ENCODE assay signal across 8 mouse cellular contexts in the genomic region with DNA sequence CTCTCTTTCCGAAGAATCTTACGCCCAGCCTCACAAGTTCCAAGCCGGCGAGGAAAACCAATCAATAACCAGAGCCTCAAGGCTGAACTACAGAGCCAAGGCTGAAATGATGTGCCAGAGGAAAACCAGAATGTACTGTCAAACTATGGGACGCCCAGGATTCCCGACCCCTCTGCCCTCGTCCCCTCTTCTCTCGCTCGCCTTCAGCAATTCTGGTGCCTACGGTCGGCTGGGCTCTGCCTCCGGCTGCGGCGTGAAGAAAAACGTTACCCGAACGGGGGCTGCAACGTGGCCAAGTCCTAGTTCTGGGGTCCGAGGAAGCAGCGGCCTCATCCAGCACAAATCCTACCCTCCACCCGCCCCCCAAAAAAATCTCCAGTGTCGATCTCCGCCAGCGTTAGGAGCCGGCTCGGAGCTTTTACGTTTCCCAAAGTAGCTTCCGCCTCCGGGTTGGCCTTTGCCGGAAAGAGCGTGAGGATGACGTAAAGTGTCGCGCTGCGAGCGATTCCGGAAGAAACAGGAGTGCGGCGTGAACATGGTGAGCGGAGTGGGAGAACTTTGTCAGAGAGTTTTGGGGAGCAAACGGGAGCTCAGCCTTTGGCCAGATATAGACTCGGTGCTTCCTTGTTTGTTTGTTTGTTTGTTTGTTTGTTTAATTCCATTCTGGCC. TPM values are rescaled to one million over a fixed set of nuclear protein-coding genes. Genes with fewer than 3 reads are reported as not detected.
DNase-seq lines count a peak whose midpoint lies in the region; ATAC-seq and TF ChIP-seq lines count a peak whose summit lies in the region.

TSS of gene Fcf1 (plus strand) at position 470 of the 669 bp plus-strand sequence.
TSS of gene Arel1 (minus strand) at position 473 of the 669 bp plus-strand sequence.

- peak within 1 kb of the TSS; percentile 92 for H3K4me2 ChIP-seq in lung, embryonic 16.5 days (ENCODE audit: low read depth, low read length)

- H3K27me3 ChIP-seq in MEL (ENCODE audit: control insufficient read depth in 1 of 2, insufficient read depth in 2 of 2, low read length in 2 of 2), result no peaks in the 10 kb centered on the region
- no peaks in the 10 kb centered on the region for H3K27me3 ChIP-seq in cerebellum, adult 2 months (ENCODE audit: control insufficient read depth, insufficient read depth, low read length)
- no peaks in the 10 kb centered on the region for H3K27me3 ChIP-seq in lung, embryonic 16.5 days (ENCODE audit: control insufficient read depth, insufficient read depth, low read depth, low read length)

- H3K27ac ChIP-seq in MEL (ENCODE audit: control insufficient read depth, low read depth, low read length), result peak within 1 kb of the TSS; percentile 89
- no peak within 1 kb of the TSS for H3K27ac ChIP-seq in cerebellum, adult 2 months (ENCODE audit: insufficient read depth, low read length)
- peak within 1 kb of the TSS; percentile 46; the same call in 1 of the 2 replicates for H3K27ac ChIP-seq in lung, embryonic 16.5 days (ENCODE audit: low read length)

- no peaks in the 10 kb centered on the region for H3K9me3 ChIP-seq in MEL (replicated peaks; ENCODE audit: insufficient read depth, low read length)
- H3K9me3 ChIP-seq in lung, embryonic 16.5 days (ENCODE audit: control insufficient read depth, low read length), result no peaks in the 10 kb centered on the region

- peaks cover 12 to 17% of the 10 kb centered on the region in 2 experiments for H3K36me3 ChIP-seq in MEL (ENCODE audit: control insufficient read depth in 1 of 2, insufficient read depth in 2 of 2, low read length in 2 of 2)
- peaks cover 16% of the 10 kb centered on the region for H3K36me3 ChIP-seq in lung, embryonic 16.5 days (ENCODE audit: control insufficient read depth, insufficient read depth, low read length)

- DNase-seq in MEL (ENCODE audit: low read depth, low spot score), result peak; percentile 97
- peak; percentile 90 to 91 for DNase-seq in cerebellum, adult 2 months
- peak; percentile 95 for DNase-seq in forelimb bud, embryonic 11.5 days (ENCODE audit: low read depth, low spot score)
- peak; percentile 64 for DNase-seq in layer of hippocampus, adult 9-10 months (ENCODE audit: low spot score)
- DNase-seq in ovary, postnatal 10 days (ENCODE audit: low spot score), result peak; percentile 59
- peak; percentile 73 to 85 for DNase-seq in thymus, postnatal 10 days (ENCODE audit: low spot score in 2 of 2)

- ATAC-seq in hematopoietic stem cell, adult 5-6 weeks (replicated peaks in 1 of 2; ENCODE audit: insufficient read depth in 1 of 2, low FRiP score in 2 of 2, low TSS enrichment in 1 of 2, low read depth in 1 of 2, poor library complexity in 2 of 2, severe bottlenecking in 2 of 2), result peak; percentile 90 to 94
- ATAC-seq in lung, embryonic 16.5 days (ENCODE audit: low read depth), result peak; percentile 88

- peak within 1 kb of the TSS; percentile 87 for H3K9ac ChIP-seq in MEL (ENCODE audit: control insufficient read depth, low read depth, low read length, poor library complexity, severe bottlenecking)
- peak within 1 kb of the TSS; percentile 89 for H3K9ac ChIP-seq in lung, embryonic 16.5 days (ENCODE audit: low read length)

- TF ChIP-seq POLR2A in MEL (IDR thresholded peaks at IDR 0.05; ENCODE audit: control insufficient read depth in 1 of 2, insufficient read depth in 1 of 2, low read depth in 1 of 2, low read length in 2 of 2, poor library complexity in 1 of 2), result peak; percentile 34 to 91; a peak in 3 of 4 replicates
- TF ChIP-seq POLR2A in cerebellum, adult 2 months (IDR thresholded peaks at IDR 0.05; ENCODE audit: borderline replicate concordance, insufficient read depth, low read length), result peak; percentile 62; the same call in 1 of the 2 replicates

- peak within 1 kb of the TSS; percentile 93 to 94 for H3K4me3 ChIP-seq in MEL (ENCODE audit: control insufficient read depth in 1 of 2, insufficient read depth in 1 of 2, low read depth in 2 of 2, low read length in 2 of 2)
- H3K4me3 ChIP-seq in cerebellum, adult 2 months (replicated peaks; ENCODE audit: insufficient read depth, low read depth, low read length), result peak within 1 kb of the TSS; percentile 89
- peak within 1 kb of the TSS; percentile 95 for H3K4me3 ChIP-seq in lung, embryonic 16.5 days (ENCODE audit: low read length)

- TF ChIP-seq EP300 in MEL (IDR thresholded peaks at IDR 0.05; ENCODE audit: low read depth in 1 of 2, low read length in 2 of 2), result peak in 1 of 2 experiments; percentile 23; a peak in 1 of 4 replicates

- peaks cover 36% of the 10 kb centered on the region for H3K79me2 ChIP-seq in MEL (ENCODE audit: control insufficient read depth, insufficient read depth, low read length, poor library complexity)

- peaks cover 2 to 8% of the 10 kb centered on the region in 2 experiments; a peak in 3 of 4 replicates for H3K4me1 ChIP-seq in MEL (ENCODE audit: control insufficient read depth in 1 of 2, insufficient read depth in 2 of 2, low read length in 2 of 2)
- H3K4me1 ChIP-seq in cerebellum, adult 2 months (ENCODE audit: control insufficient read depth, insufficient read depth, low read length), result peaks cover 3% of the 10 kb centered on the region
- H3K4me1 ChIP-seq in lung, embryonic 16.5 days (replicated peaks; ENCODE audit: control insufficient read depth, insufficient read depth, low read length), result peaks cover 16% of the 10 kb centered on the region

- under 1% methylated on average over 42 of the region's 42 CpGs for WGBS in cerebellum, adult 2 months
- under 1% methylated on average over 42 of the region's 42 CpGs for WGBS in lung, embryonic 16.5 days

- no peak for TF ChIP-seq RAD21 in MEL (IDR thresholded peaks at IDR 0.05; ENCODE audit: low read depth, low read length)

- TF ChIP-seq CTCF in MEL (IDR thresholded peaks at IDR 0.05 in 2 of 3, conservative IDR thresholded peaks at IDR 0.05 in 1 of 3; ENCODE audit: control insufficient read depth in 1 of 3, insufficient read depth in 1 of 3, low read depth in 2 of 3, low read length in 3 of 3, poor library complexity in 1 of 3, severe bottlenecking in 1 of 3), result no peak
- no peak for TF ChIP-seq CTCF in cerebellum, adult 2 months (IDR thresholded peaks at IDR 0.05; ENCODE audit: borderline replicate concordance, insufficient read depth, low read depth, low read length)

TF ChIP-seq in MEL, 35 proteins besides CTCF, POLR2A, EP300 and RAD21 (continues in another document):
- TF ChIP-seq ETS1 (IDR thresholded peaks at IDR 0.05; ENCODE audit: low read depth, low read length) (peak; percentile 60; the same call in 1 of the 2 replicates), NRF1 (IDR thresholded peaks at IDR 0.05; ENCODE audit: insufficient read depth, low read depth, low read length, poor library complexity, severe bottlenecking) (no peak), ELF1 (IDR thresholded peaks at IDR 0.05; ENCODE audit: low read depth, low read length) (peak; percentile 99), TAL1 (IDR thresholded peaks at IDR 0.05; ENCODE audit: low read length) (no peak), CHD2 (IDR thresholded peaks at IDR 0.05; ENCODE audit: low read length) (peak; percentile 29; the same call in 1 of the 2 replicates), JUND (IDR thresholded peaks at IDR 0.05; ENCODE audit: low read depth, low read length) (no peak), CHD1 (IDR thresholded peaks at IDR 0.05; ENCODE audit: low read depth, low read length) (peak; percentile 94; the same call in 1 of the 2 replicates), ZNF384 (IDR thresholded peaks at IDR 0.05; ENCODE audit: low read depth, low read length) (peak; percentile 48), MAZ (IDR thresholded peaks at IDR 0.05; ENCODE audit: low read depth, low read length) (peak; percentile 90), TBP (IDR thresholded peaks at IDR 0.05; ENCODE audit: low read depth, low read length) (peak; percentile 86), GATA1 (IDR thresholded peaks at IDR 0.05; ENCODE audit: low read depth, low read length) (no peak), ZKSCAN1 (IDR thresholded peaks at IDR 0.05; ENCODE audit: low read depth, low read length) (no peak), USF2 (IDR thresholded peaks at IDR 0.05; ENCODE audit: borderline replicate concordance in 1 of 2, insufficient read depth in 1 of 2, low read depth in 1 of 2, low read length in 2 of 2) (no peak), RCOR1 (IDR thresholded peaks at IDR 0.05; ENCODE audit: low read depth, low read length) (peak; percentile 40; the same call in 1 of the 2 replicates), TCF12 (IDR thresholded peaks at IDR 0.05; ENCODE audit: low read depth, low read length) (peak; percentile 75), MAX (IDR thresholded peaks at IDR 0.05; ENCODE audit: low read length) (peak; percentile 78), HCFC1 (IDR thresholded peaks at IDR 0.05; ENCODE audit: low read depth, low read length) (peak; percentile 98), SIN3A (IDR thresholded peaks at IDR 0.05; ENCODE audit: low read length) (peak; percentile 99), E2F4 (IDR thresholded peaks at IDR 0.05; ENCODE audit: borderline replicate concordance, low read depth, low read length) (no peak), NELFE (IDR thresholded peaks at IDR 0.05; ENCODE audit: low read depth, low read length) (peak; percentile 86), POLR2AphosphoS2 (IDR thresholded peaks at IDR 0.05; ENCODE audit: low read length) (peak; percentile 84), BHLHE40 (IDR thresholded peaks at IDR 0.05; ENCODE audit: borderline replicate concordance, low read depth, low read length) (no peak), MYB (IDR thresholded peaks at IDR 0.05; ENCODE audit: low read depth, low read length) (peak; percentile 33; the same call in 1 of the 2 replicates), MYC (IDR thresholded peaks at IDR 0.05; ENCODE audit: low read depth, low read length) (peak; percentile 64), MXI1 (IDR thresholded peaks at IDR 0.05; ENCODE audit: low read depth, low read length) (peak; percentile 98)

RNA-seq across cellular contexts. Expression of gene Fcf1, which starts in this region (rescaled TPM):
- 210 and 250 TPM in 2 replicates for total RNA-seq in MEL (2012; rRNA removed)
- 100 to 1,000 TPM in 1 of 2 experiments, not detected in 1; 172 TPM for polyA plus RNA-seq in MEL (2012; ENCODE audit: insufficient read depth in 1 of 2, insufficient read length in 2 of 2, low read depth in 1 of 2, low replicate concordance in 2 of 2, missing spikeins in 1 of 2)
- 84.3 and 88.6 TPM in 2 replicates for polyA plus RNA-seq in cerebellum, adult 2 months (2012; rRNA removed)
- 98.3 and 119 TPM in 2 replicates for total RNA-seq in hematopoietic stem cell, adult 5-6 weeks (2017)
- polyA plus RNA-seq in lung, embryonic 16.5 days (2015; fragmentation: Nextera tagmentation; extraction: Ambion mirVana), result 141 and 147 TPM in 2 replicates

RNA-seq across cellular contexts. Expression of gene Arel1, which starts in this region (rescaled TPM):
- 37.9 and 45.0 TPM in 2 replicates for total RNA-seq in MEL (2012; rRNA removed)
- 10 to 100 TPM; 37.2 to 82.5 TPM for polyA plus RNA-seq in MEL (2012; ENCODE audit: insufficient read depth in 1 of 2, insufficient read length in 2 of 2, low read depth in 1 of 2, low replicate concordance in 2 of 2, missing spikeins in 1 of 2)
- polyA plus RNA-seq in cerebellum, adult 2 months (2012; rRNA removed), result 57.2 and 60.3 TPM in 2 replicates
- 27.6 and 39.3 TPM in 2 replicates for total RNA-seq in hematopoietic stem cell, adult 5-6 weeks (2017)
- 14.2 and 14.6 TPM in 2 replicates for polyA plus RNA-seq in lung, embryonic 16.5 days (2015; fragmentation: Nextera tagmentation; extraction: Ambion mirVana)
